Mouse (Mus musculus) thymus, postnatal 14 days (tissue): ENCODE data around the gene Kcnab1.

Experiments used
- DNase-seq: peaks from one replicate; pipeline ENCODE4 v3.0.0; 2021

The Kcnab1 gene

GRCm38 (mm10) chr3:65108945-65109921 lies at the start of gene Kcnab1:
Gene Kcnab1, plus strand, starts transcription at chr3:65109384.
- no peak for DNase-seq

DNA sequence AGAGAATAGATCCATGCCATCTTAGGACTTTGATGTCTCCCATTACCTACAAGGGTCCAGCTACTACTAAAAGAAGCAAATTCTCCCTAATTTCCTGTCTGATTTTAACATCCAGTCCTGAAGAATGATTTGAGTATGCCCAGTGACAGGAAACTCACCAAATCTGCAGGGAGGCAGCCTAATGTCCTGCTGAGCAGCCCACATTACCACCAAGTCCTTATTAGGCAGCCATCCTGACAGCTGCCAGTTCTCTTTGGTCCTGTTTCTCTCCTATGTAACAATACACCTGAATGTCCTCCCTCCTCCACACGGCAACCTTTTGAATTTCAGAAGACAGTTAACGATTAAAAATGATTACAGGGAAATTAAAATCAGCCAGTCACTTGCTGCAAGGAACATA lies 20.9 kb upstream of the Kcnab1 start:
- DNase-seq: no peak

DNA sequence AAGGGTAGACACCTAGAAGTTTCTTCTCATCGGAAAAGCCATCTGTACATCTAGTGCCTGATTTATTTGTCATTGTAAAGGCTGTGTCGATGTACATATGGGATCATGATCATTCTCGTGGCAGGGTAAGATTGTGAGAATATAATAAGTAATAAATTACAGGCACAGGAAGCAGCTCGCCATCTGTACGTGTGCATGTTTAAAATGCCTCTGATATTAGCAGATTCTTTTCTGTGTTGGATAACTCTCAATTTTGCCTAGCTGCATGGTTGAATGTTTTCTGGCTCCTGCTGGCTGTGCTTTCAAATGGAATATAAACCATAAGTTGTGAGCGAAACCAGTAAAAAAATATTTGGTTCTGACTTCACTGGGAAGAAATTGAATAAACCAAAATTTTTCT lies 5.1 kb upstream of the Kcnab1 start:
- DNase-seq: no peak

- no peak for DNase-seq
Measured at GRCm38 (mm10) chr3:65110190-65110589, 1.0 kb downstream of the Kcnab1 start.

DNA sequence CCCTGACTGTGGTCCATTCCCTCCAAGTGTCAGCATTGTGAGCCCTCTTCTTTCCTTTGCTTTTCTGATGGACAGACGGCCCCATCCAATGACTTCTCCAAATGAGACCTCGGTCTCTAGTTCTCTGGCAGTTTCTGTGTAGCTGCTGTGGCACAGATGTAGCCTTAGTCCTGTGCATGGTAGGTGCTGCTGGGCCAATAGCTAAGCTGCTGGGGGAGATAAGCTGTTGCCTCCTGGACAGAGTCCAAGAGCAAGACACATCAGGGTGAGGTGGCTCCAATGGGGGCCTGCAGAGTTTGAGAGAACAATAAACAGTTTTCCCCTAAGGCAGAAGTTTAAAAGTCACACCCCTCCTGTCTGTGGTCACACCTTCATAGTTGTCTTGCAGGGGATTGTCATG lies 2.0 kb downstream of the Kcnab1 start:
- no peak for DNase-seq

DNA sequence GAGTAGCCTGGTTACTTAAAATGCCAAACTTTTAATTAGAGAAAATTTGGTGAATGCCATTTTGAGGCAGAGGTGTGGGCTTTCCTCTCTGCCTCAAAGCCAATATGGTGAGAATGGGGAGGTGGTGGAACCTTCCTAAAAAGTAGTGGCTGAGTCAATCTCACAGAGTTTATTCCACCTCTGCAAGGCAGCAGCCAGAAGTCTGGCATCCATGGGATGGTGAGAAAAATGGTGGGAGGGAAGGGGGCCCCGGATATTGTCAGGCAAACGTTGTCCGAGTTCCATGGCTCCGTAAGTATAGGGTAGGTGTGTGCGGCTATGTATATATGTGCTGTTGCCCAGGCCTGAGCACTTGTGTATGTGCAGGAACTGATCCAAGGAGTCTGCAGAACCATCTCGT lies 6.0 kb downstream of the Kcnab1 start:
- no peak for DNase-seq

GRCm38 (mm10) chr3:65116958-65117357 lies 7.8 kb downstream of the Kcnab1 start:
- DNase-seq: no peak

- DNase-seq: no peak
Measured at GRCm38 (mm10) chr3:65117365-65117764, 8.2 kb downstream of the Kcnab1 start.

- no peak for DNase-seq
Measured at GRCm38 (mm10) chr3:65124975-65125374, 15.8 kb downstream of the Kcnab1 start.

DNA sequence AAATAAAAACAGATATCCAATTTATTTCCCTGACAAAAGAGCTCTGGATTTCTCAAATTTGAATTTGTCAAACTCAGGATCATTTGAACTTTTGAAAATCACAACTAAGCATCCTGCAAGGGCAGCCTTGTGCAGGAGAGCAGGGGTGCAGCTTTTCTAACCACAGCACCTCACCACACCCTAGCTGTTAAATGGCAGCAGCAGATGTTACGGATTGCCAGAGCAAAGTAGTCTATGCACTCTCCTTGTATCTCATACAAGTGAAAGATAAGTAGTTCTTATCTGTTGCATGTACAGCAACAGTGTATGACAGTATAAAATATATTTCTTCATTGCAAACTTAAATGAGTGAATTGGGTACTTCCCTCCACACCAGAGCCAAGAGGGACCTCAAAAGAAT lies 20.4 kb downstream of the Kcnab1 start:
- DNase-seq: no peak

GRCm38 (mm10) chr3:65134931-65135330 lies 25.7 kb downstream of the Kcnab1 start:
- DNase-seq: no peak

- DNase-seq: no peak
Measured at GRCm38 (mm10) chr3:65136897-65137296, 27.7 kb downstream of the Kcnab1 start.

DNA sequence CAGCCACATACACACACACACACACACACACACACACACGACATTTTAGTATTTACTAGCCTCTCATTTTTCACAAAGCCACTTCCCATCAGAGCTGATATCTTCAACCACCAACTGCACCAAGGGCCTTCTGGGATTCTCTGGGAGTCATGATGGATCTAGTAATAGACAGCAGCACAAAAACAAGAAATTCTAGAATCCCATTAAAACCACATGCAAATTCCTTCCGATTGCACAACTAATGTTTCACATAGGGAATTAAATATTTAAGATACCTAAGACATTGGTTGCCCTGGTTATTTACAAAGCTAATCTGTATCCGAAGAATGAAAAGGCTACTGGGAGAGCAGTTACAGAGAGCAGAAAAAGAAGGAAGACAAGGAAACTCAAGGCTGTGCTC lies 29.6 kb downstream of the Kcnab1 start:
- no peak for DNase-seq

GRCm38 (mm10) chr3:65145152-65145551 lies 36.0 kb downstream of the Kcnab1 start:
- no peak for DNase-seq

DNA sequence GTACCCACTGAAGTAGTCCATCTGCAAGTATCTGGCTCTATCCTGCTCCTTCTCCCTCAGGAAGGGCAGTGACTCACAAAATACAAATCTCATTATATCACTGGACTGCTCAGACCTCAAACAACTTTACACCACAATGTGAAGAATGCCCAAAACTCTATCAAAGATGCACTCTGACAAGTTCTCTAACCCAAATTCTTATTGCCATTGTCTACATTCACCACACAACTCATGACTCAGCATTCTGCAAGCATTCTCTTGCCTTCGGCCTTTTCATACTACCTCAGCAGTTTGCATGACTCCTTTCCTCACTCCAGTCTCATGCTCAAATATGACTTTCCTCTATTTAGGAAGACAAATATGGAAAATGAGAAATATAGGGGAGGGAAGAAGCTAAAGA lies 42.6 kb downstream of the Kcnab1 start:
- DNase-seq: no peak

- DNase-seq: no peak
Measured at GRCm38 (mm10) chr3:65172964-65173363, 63.8 kb downstream of the Kcnab1 start.

- DNase-seq: no peak
Measured at GRCm38 (mm10) chr3:65174564-65174963, 65.4 kb downstream of the Kcnab1 start.

DNA sequence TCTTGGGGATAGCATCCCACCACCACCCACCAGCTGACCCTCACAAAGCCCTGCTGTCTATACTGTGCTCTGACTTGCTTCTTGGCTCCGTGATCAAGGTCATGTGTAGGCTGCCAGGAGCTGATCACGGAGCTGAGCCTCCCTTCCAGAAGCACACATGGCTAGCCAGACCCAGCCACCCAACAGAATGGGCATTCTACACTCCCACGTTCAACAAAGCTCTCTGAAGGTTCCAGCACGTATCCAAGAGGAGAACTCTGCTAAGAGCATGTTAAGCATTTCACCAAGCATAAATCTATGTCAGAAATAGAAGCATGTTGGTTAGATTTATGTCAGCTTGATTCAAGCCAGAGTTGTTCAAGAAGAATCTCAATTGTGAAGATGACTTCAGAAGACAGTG lies 66.6 kb downstream of the Kcnab1 start:
- DNase-seq: no peak

- DNase-seq: no peak
Measured at GRCm38 (mm10) chr3:65176846-65177245, 67.7 kb downstream of the Kcnab1 start.

DNA sequence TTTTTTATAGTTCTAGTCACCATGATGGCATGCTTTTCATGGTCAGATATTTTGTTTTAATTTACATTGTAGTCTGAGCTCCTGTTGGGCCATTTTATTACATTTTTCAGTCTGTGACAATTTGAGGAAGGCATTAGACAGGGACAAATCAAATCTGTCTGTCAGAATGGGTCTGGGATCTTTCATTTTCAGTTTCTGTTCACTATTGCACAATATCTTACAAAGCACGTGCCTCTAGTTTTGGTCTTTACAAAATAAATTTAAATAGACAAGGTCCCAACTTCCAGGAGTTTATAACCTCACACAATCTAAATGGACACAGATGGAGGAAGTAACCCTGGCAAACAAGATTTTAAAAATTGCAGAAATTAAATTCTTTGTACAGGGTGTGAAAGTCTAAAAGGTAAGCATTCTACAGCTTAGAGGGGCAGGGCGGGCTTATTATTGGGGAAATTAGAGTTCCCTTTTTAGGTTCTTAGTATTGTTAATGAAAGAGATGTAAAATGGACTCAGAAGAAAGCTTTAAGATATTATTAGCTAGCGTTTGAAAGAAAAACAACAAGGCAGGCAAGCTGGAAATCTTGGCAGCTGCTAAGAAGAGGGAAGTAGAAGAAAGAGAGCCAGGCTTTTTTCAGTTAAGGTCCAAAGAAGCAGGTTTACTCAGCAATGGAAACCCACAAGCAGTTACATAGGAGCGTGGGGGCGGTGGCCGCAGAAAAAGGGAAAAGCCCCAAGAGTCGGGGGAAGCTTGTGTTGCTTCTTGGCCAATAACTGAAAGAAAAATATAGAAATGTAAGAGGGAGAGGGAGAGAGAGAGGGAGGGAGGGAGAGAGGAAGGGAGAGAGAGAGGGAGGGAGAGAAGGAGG lies 78.9 kb downstream of the Kcnab1 start:
- DNase-seq: no peak

DNA sequence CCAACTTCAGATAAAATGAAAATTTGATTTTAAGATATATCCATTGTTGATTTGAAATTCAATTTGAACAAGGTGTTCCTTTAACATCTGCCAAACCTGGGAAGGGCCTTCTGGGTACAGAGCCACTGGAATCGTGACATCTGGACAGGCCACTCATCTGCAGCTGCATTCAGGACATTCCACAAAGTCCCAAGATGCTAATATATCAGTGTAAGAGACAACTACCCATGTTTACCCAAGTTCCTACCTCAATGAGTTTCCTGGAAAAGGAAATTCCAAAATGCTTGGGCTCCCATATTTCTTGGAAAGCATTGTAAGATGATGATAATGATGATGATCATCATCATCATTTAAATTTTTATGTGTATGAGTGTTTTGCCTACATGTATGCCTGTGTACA lies 91.4 kb downstream of the Kcnab1 start:
- no peak for DNase-seq

DNA sequence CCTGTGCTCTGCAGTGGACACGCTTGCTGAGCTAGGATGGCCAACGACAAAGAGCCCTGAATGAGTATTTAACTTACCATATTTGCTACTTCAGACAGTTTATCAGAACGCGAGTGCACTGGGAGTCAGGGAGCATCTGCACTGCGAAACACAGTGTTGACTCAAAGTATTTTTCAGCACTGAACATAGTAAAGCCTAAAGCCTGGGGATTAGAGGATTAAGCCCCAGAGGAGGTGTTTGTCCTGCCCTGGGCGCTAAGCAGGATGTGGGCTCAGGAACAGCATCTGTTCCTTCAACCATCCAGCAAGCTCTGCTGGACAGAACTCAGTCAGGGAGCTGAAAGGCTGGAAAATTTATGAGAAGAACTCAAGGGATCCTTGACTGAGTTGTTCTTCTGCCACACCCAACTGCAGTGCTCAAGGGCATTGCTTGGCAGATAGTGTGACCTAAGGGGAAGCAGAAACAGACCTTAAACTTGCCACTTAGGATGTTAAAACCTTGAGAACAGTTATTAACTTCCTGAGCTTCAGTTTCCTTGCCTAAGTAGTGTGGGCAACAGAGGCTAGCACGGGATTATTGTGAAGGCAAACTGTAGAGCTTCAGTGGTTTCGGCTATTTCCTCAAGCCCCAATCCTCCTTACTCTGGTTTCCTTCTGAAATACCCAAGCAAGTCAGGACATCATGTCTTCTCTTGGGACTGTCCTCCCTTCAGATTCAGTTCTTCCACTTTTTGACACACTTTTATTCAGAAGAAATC lies 94.4 kb downstream of the Kcnab1 start:
- DNase-seq: no peak
